Mouse (Mus musculus) kidney, embryonic 16.5 days (tissue): ENCODE measurements around the gene Pxdc1. TPM values are rescaled to one million over a fixed set of nuclear protein-coding genes. Genes with fewer than 3 reads are reported as not detected.

ENCODE experiments used
- ATAC-seq: fragments of 200-750 bp; cut with Nextera tagmentation; 2 replicates; pipeline ENCODE4 v1.8.0; 2017; ENCODE audit warnings: moderate TSS enrichment; ENCODE audit not compliant: low FRiP score, low TSS enrichment
- H3K27ac ChIP-seq: fragments of 300-500 bp; sonication (generic); 2 replicates; pipeline ENCODE4 v1.5.1; 2014; ENCODE audit warnings: low read length
- H3K27me3 ChIP-seq: fragments of 300-500 bp; sonication (generic); 2 replicates; pipeline ENCODE4 v1.6.1; 2014; ENCODE audit warnings: low read length, control low read depth, mixed read lengths; ENCODE audit not compliant: insufficient read depth
- H3K36me3 ChIP-seq: fragments of 300-500 bp; sonication (generic); 2 replicates; pipeline ENCODE4 v1.6.1; 2014; ENCODE audit warnings: low read length, control low read depth, mixed read lengths; ENCODE audit not compliant: insufficient read depth
- H3K4me1 ChIP-seq: fragments of 300-500 bp; sonication (generic); 2 replicates; pipeline ENCODE4 v1.6.1; 2014; ENCODE audit warnings: low read length, control low read depth, mixed read lengths; ENCODE audit not compliant: insufficient read depth
- H3K4me2 ChIP-seq: fragments of 300-500 bp; sonication (generic); replicated peaks from 2 replicates; pipeline ENCODE4 v1.6.1; 2014; ENCODE audit warnings: low read depth, low read length
- H3K4me3 ChIP-seq: fragments of 300-500 bp; sonication (generic); 2 replicates; pipeline ENCODE4 v1.5.1; 2014; ENCODE audit warnings: mild to moderate bottlenecking, low read length
- H3K9ac ChIP-seq: fragments of 300-500 bp; sonication (generic); replicated peaks from 2 replicates; pipeline ENCODE4 v1.6.1; 2014; ENCODE audit warnings: low read length
- H3K9me3 ChIP-seq: fragments of 300-500 bp; sonication (generic); 2 replicates; pipeline ENCODE4 v1.6.1; 2016; ENCODE audit warnings: low read length, control low read depth
- WGBS: fragments of 180-500 bp; shearing (Covaris S2); extraction: QIAGEN DNeasy Blood & Tissue Kit; methylation state at CpG from one replicate; pipeline ENCODE4 v1.1.7; 2014; 5-methylcytosine and 5-hydroxymethylcytosine counted together
- polyA plus RNA-seq: library from polyadenylated mRNA; unstranded; fragments of >200 nt; fragmentation: Nextera tagmentation; extraction: Ambion mirVana; gene quantifications from 2 replicates; pipeline ENCODE4 v1.2.1, GENCODE M21; 2015

Pxdc1 gene
- polyA plus RNA-seq, 1 experiment from 2014 or later = 10.6 TPM

GRCm38 (mm10) chr13:34652353-34653241 is 689 bp downstream of the Pxdc1 start:
- WGBS = 0% methylated on average over 94 of the region's 105 CpGs
- peak; percentile 88 for ATAC-seq

GRCm38 (mm10) chr13:34652016-34652352 is 1.3 kb downstream of the Pxdc1 start:
- no peaks in the 10 kb centered on the region for H3K36me3 ChIP-seq
- peak overlapping the region; percentile 85 for H3K4me2 ChIP-seq
- H3K27me3 ChIP-seq = peaks cover 17% of the 10 kb centered on the region; the same call in 1 of the 2 replicates
- H3K27ac ChIP-seq = peak overlapping the region; percentile 84
- peak; percentile 29; the same call in 1 of the 2 replicates for ATAC-seq
- peak overlapping the region; percentile 76 for H3K9ac ChIP-seq
- peak overlapping the region; percentile 62 for H3K4me3 ChIP-seq
- peaks cover 14% of the 10 kb centered on the region for H3K4me1 ChIP-seq
- under 1% methylated on average over 35 of the region's 35 CpGs for whole genome bisulfite sequencing
- H3K9me3 ChIP-seq = no peaks in the 10 kb centered on the region

More at GRCm38 (mm10) chr13:34652353-34653241, 689 bp downstream of the Pxdc1 start:
- Histone ChIP-seq H3K27me3 (peaks cover 17% of the 10 kb centered on the region; the same call in 1 of the 2 replicates), H3K27ac (peak overlapping the region; percentile 84), H3K9ac (peak overlapping the region; percentile 76), H3K4me2 (peak overlapping the region; percentile 85), H3K4me3 (peak overlapping the region; percentile 62), H3K4me1 (peaks cover 14% of the 10 kb centered on the region), H3K9me3 (no peaks in the 10 kb centered on the region), H3K36me3 (no peaks in the 10 kb centered on the region)

- Histone ChIP-seq H3K36me3 (no peaks in the 10 kb centered on the region), H3K27ac (no peak overlapping the region; the same call in 1 of the 2 replicates), H3K4me1 (peaks cover 14% of the 10 kb centered on the region), H3K9me3 (no peaks in the 10 kb centered on the region), H3K4me3 (peak overlapping the region; percentile 62), H3K27me3 (peaks cover 17% of the 10 kb centered on the region; the same call in 1 of the 2 replicates), H3K9ac (peak overlapping the region; percentile 76), H3K4me2 (peak overlapping the region; percentile 85)
- ATAC-seq = peak; percentile 10; the same call in 1 of the 2 replicates
- 2% methylated on average over 24 of the region's 24 CpGs for WGBS
These were observed 1.8 kb downstream of the Pxdc1 start for GRCm38 (mm10) chr13:34651474-34651991.

GRCm38 (mm10) chr13:34650953-34651352 is 2.3 kb downstream of the Pxdc1 start:
- WGBS = 33% methylated on average over 10 of the region's 10 CpGs
- H3K27ac ChIP-seq = no peak overlapping the region; the same call in 1 of the 2 replicates
- peak overlapping the region; percentile 62 for H3K4me3 ChIP-seq
- peaks cover 17% of the 10 kb centered on the region; the same call in 1 of the 2 replicates for H3K27me3 ChIP-seq
- H3K36me3 ChIP-seq = no peaks in the 10 kb centered on the region
- H3K4me1 ChIP-seq = peaks cover 14% of the 10 kb centered on the region
- H3K4me2 ChIP-seq = peak overlapping the region; percentile 85
- H3K9me3 ChIP-seq = no peaks in the 10 kb centered on the region
- no peak for ATAC-seq
- peak overlapping the region; percentile 76 for H3K9ac ChIP-seq

GRCm38 (mm10) chr13:34650371-34650770 is 2.9 kb downstream of the Pxdc1 start:
- H3K4me2 ChIP-seq = peak overlapping the region; percentile 85
- H3K27ac ChIP-seq = no peak overlapping the region
- peak overlapping the region; percentile 62 for H3K4me3 ChIP-seq
- ATAC-seq = no peak
- H3K27me3 ChIP-seq = peaks cover 16% of the 10 kb centered on the region; the same call in 1 of the 2 replicates
- H3K36me3 ChIP-seq = no peaks in the 10 kb centered on the region
- 57% methylated on average over 6 of the region's 6 CpGs for WGBS
- H3K9me3 ChIP-seq = no peaks in the 10 kb centered on the region
- H3K9ac ChIP-seq = peak overlapping the region; percentile 76; the same call in 1 of the 2 replicates
- H3K4me1 ChIP-seq = peaks cover 14% of the 10 kb centered on the region

GRCm38 (mm10) chr13:34647751-34648150 is 5.5 kb downstream of the Pxdc1 start:
- H3K9me3 ChIP-seq = no peaks in the 10 kb centered on the region
- no peak for ATAC-seq
- no peaks in the 10 kb centered on the region for H3K36me3 ChIP-seq
- H3K4me1 ChIP-seq = peaks cover 20% of the 10 kb centered on the region
- H3K27me3 ChIP-seq = peaks cover 15% of the 10 kb centered on the region; the same call in 1 of the 2 replicates
- no peak overlapping the region for H3K27ac ChIP-seq
- 61% methylated on average over 4 of the region's 4 CpGs for WGBS
- H3K9ac ChIP-seq = no peak overlapping the region
- no peak overlapping the region for H3K4me3 ChIP-seq
- H3K4me2 ChIP-seq = no peak overlapping the region

GRCm38 (mm10) chr13:34647221-34647620 is 6.1 kb downstream of the Pxdc1 start:
- H3K4me3 ChIP-seq = no peak overlapping the region
- no peaks in the 10 kb centered on the region for H3K9me3 ChIP-seq
- peaks cover 15% of the 10 kb centered on the region; the same call in 1 of the 2 replicates for H3K27me3 ChIP-seq
- H3K27ac ChIP-seq = no peak overlapping the region
- 72% methylated on average over 8 of the region's 8 CpGs for WGBS
- no peak overlapping the region for H3K4me2 ChIP-seq
- H3K9ac ChIP-seq = no peak overlapping the region
- no peak for ATAC-seq
- H3K4me1 ChIP-seq = peaks cover 20% of the 10 kb centered on the region
- no peaks in the 10 kb centered on the region for H3K36me3 ChIP-seq

- H3K27ac ChIP-seq = no peak overlapping the region
- H3K27me3 ChIP-seq = peaks cover 12% of the 10 kb centered on the region; the same call in 1 of the 2 replicates
- no peaks in the 10 kb centered on the region for H3K9me3 ChIP-seq
- H3K9ac ChIP-seq = no peak overlapping the region
- peaks cover 16% of the 10 kb centered on the region for H3K4me1 ChIP-seq
- no peak for ATAC-seq
- no peak overlapping the region for H3K4me2 ChIP-seq
- no peaks in the 10 kb centered on the region for H3K36me3 ChIP-seq
- H3K4me3 ChIP-seq = no peak overlapping the region
- 64% methylated on average over 7 of the region's 7 CpGs for WGBS
These were observed 7.0 kb downstream of the Pxdc1 start for GRCm38 (mm10) chr13:34646240-34646750.

GRCm38 (mm10) chr13:34645519-34645918 is 7.8 kb downstream of the Pxdc1 start:
- Histone ChIP-seq H3K9ac (no peak overlapping the region), H3K36me3 (no peaks in the 10 kb centered on the region), H3K27ac (no peak overlapping the region), H3K4me2 (no peak overlapping the region), H3K4me3 (no peak overlapping the region), H3K4me1 (peaks cover 9% of the 10 kb centered on the region; the same call in 1 of the 2 replicates), H3K27me3 (peaks cover 4% of the 10 kb centered on the region; the same call in 1 of the 2 replicates), H3K9me3 (no peaks in the 10 kb centered on the region)
- ATAC-seq = no peak
- 94% methylated on average over 5 of the region's 5 CpGs for WGBS
